Mouse (Mus musculus): ENCODE data around the gene Atp1a2. TPM values are rescaled to one million over a fixed set of nuclear protein-coding genes. Genes with fewer than 3 reads are reported as not detected.

Gene Atp1a2
- polyA plus RNA-seq, 1 experiment from 2014 or later: 12.9 TPM

GRCm38 (mm10) chr1:172327206-172328001, 29.5 kb upstream of the Atp1a2 start:
- Histone ChIP-seq H3K9ac (ENCODE audit: low read length) (no peak overlapping the region), H3K4me2 (ENCODE audit: low read length) (no peak overlapping the region), H3K27ac (ENCODE audit: low read depth, low read length) (no peak overlapping the region), H3K9me3 (replicated peaks; ENCODE audit: control insufficient read depth, low read length) (no peaks in the 10 kb centered on the region), H3K36me3 (ENCODE audit: control insufficient read depth, insufficient read depth, low read length) (peaks cover under 1% of the 10 kb centered on the region; the same call in 1 of the 2 replicates), H3K27me3 (replicated peaks; ENCODE audit: control insufficient read depth, insufficient read depth, low read length) (no peaks in the 10 kb centered on the region), H3K4me1 (ENCODE audit: control insufficient read depth, insufficient read depth, low read length) (peaks cover 17% of the 10 kb centered on the region), H3K4me3 (ENCODE audit: low read depth, low read length) (no peak overlapping the region)
- ATAC-seq: no peak
- DNase-seq (ENCODE audit: low spot score): no peak
- 90% methylated on average over 16 of the region's 16 CpGs for WGBS

- Histone ChIP-seq H3K36me3 (ENCODE audit: control insufficient read depth, insufficient read depth, low read length) (peaks cover 6% of the 10 kb centered on the region; the same call in 1 of the 2 replicates), H3K4me2 (ENCODE audit: low read length) (peak overlapping the region; percentile 78), H3K27ac (ENCODE audit: low read depth, low read length) (no peak overlapping the region), H3K4me3 (ENCODE audit: low read depth, low read length) (peak overlapping the region; percentile 38), H3K27me3 (replicated peaks; ENCODE audit: control insufficient read depth, insufficient read depth, low read length) (no peaks in the 10 kb centered on the region), H3K4me1 (ENCODE audit: control insufficient read depth, insufficient read depth, low read length) (peaks cover 17% of the 10 kb centered on the region), H3K9ac (ENCODE audit: low read length) (peak overlapping the region; percentile 60; the same call in 1 of the 2 replicates), H3K9me3 (replicated peaks; ENCODE audit: control insufficient read depth, low read length) (no peaks in the 10 kb centered on the region)
- no peak for DNase-seq (ENCODE audit: low spot score)
- 58% methylated on average over 11 of the region's 11 CpGs for WGBS
- no peak for ATAC-seq
These were observed 28.8 kb upstream of the Atp1a2 start for GRCm38 (mm10) chr1:172326684-172327083.

GRCm38 (mm10) chr1:172325680-172326535, 28.0 kb upstream of the Atp1a2 start:
- peaks cover 17% of the 10 kb centered on the region for H3K4me1 ChIP-seq (ENCODE audit: control insufficient read depth, insufficient read depth, low read length)

GRCm38 (mm10) chr1:172324725-172325124, 26.9 kb upstream of the Atp1a2 start:
- DNase-seq (ENCODE audit: low spot score): peak; percentile 89
- no peak overlapping the region for H3K27ac ChIP-seq (ENCODE audit: low read depth, low read length)

More at GRCm38 (mm10) chr1:172325680-172326535, 28.0 kb upstream of the Atp1a2 start:
- no peak overlapping the region for H3K27ac ChIP-seq (ENCODE audit: low read depth, low read length)
- peak overlapping the region; percentile 60 for H3K9ac ChIP-seq (ENCODE audit: low read length)
- DNase-seq (ENCODE audit: low spot score) (peak; percentile 78), ATAC-seq (peak; percentile 51)
- H3K36me3 ChIP-seq (ENCODE audit: control insufficient read depth, insufficient read depth, low read length): peaks cover 8% of the 10 kb centered on the region; the same call in 1 of the 2 replicates
- 29% methylated on average over 94 of the region's 94 CpGs for WGBS
- H3K4me2 ChIP-seq (ENCODE audit: low read length): peak overlapping the region; percentile 78
- peak overlapping the region; percentile 38 for H3K4me3 ChIP-seq (ENCODE audit: low read depth, low read length)
- H3K9me3 ChIP-seq (replicated peaks; ENCODE audit: control insufficient read depth, low read length): no peaks in the 10 kb centered on the region
- H3K27me3 ChIP-seq (replicated peaks; ENCODE audit: control insufficient read depth, insufficient read depth, low read length): no peaks in the 10 kb centered on the region

GRCm38 (mm10) chr1:172323801-172324359, 26.0 kb upstream of the Atp1a2 start:
- H3K4me2 ChIP-seq (ENCODE audit: low read length): no peak overlapping the region
- no peaks in the 10 kb centered on the region for H3K9me3 ChIP-seq (replicated peaks; ENCODE audit: control insufficient read depth, low read length)
- H3K36me3 ChIP-seq (ENCODE audit: control insufficient read depth, insufficient read depth, low read length): peaks cover 20% of the 10 kb centered on the region
- H3K9ac ChIP-seq (ENCODE audit: low read length): peak overlapping the region; percentile 9; the same call in 1 of the 2 replicates
- ATAC-seq: no peak
- no peak overlapping the region for H3K27ac ChIP-seq (ENCODE audit: low read depth, low read length)
- peaks cover 9% of the 10 kb centered on the region for H3K4me1 ChIP-seq (ENCODE audit: control insufficient read depth, insufficient read depth, low read length)
- no peaks in the 10 kb centered on the region for H3K27me3 ChIP-seq (replicated peaks; ENCODE audit: control insufficient read depth, insufficient read depth, low read length)
- 58% methylated on average over 6 of the region's 6 CpGs for WGBS
- no peak for DNase-seq (ENCODE audit: low spot score)
- no peak overlapping the region for H3K4me3 ChIP-seq (ENCODE audit: low read depth, low read length)

More at GRCm38 (mm10) chr1:172324725-172325124, 26.9 kb upstream of the Atp1a2 start:
- no peaks in the 10 kb centered on the region for H3K27me3 ChIP-seq (replicated peaks; ENCODE audit: control insufficient read depth, insufficient read depth, low read length)
- no peaks in the 10 kb centered on the region for H3K9me3 ChIP-seq (replicated peaks; ENCODE audit: control insufficient read depth, low read length)
- ATAC-seq: peak; percentile 53
- WGBS: 12% methylated on average over 7 of the region's 7 CpGs
- no peak overlapping the region for H3K4me3 ChIP-seq (ENCODE audit: low read depth, low read length)
- peaks cover 17% of the 10 kb centered on the region for H3K4me1 ChIP-seq (ENCODE audit: control insufficient read depth, insufficient read depth, low read length)
- peaks cover 13% of the 10 kb centered on the region; the same call in 1 of the 2 replicates for H3K36me3 ChIP-seq (ENCODE audit: control insufficient read depth, insufficient read depth, low read length)
- H3K4me2 ChIP-seq (ENCODE audit: low read length): no peak overlapping the region
- no peak overlapping the region for H3K9ac ChIP-seq (ENCODE audit: low read length)

- H3K4me1 ChIP-seq (ENCODE audit: control insufficient read depth, insufficient read depth, low read length): peaks cover 10% of the 10 kb centered on the region
- ATAC-seq (no peak), DNase-seq (ENCODE audit: low spot score) (no peak)
- H3K9me3 ChIP-seq (replicated peaks; ENCODE audit: control insufficient read depth, low read length): no peaks in the 10 kb centered on the region
- WGBS: 14% methylated on average over 5 of the region's 5 CpGs
- no peak overlapping the region for H3K4me3 ChIP-seq (ENCODE audit: low read depth, low read length)
- H3K27me3 ChIP-seq (replicated peaks; ENCODE audit: control insufficient read depth, insufficient read depth, low read length): no peaks in the 10 kb centered on the region
- H3K4me2 ChIP-seq (ENCODE audit: low read length): no peak overlapping the region
- H3K36me3 ChIP-seq (ENCODE audit: control insufficient read depth, insufficient read depth, low read length): peaks cover 26% of the 10 kb centered on the region
- peak overlapping the region; percentile 7; the same call in 1 of the 2 replicates for H3K9ac ChIP-seq (ENCODE audit: low read length)
- no peak overlapping the region; the same call in 1 of the 2 replicates for H3K27ac ChIP-seq (ENCODE audit: low read depth, low read length)
These were observed 25.4 kb upstream of the Atp1a2 start for GRCm38 (mm10) chr1:172323298-172323697.

- H3K27ac ChIP-seq (ENCODE audit: low read depth, low read length): peak overlapping the region; percentile 27; the same call in 1 of the 2 replicates
- ATAC-seq: no peak
These were observed 24.9 kb upstream of the Atp1a2 start for GRCm38 (mm10) chr1:172322725-172323124.

GRCm38 (mm10) chr1:172319921-172320411, 22.1 kb upstream of the Atp1a2 start:
- peaks cover 49% of the 10 kb centered on the region for H3K36me3 ChIP-seq (ENCODE audit: control insufficient read depth, insufficient read depth, low read length)
- no peak overlapping the region for H3K4me2 ChIP-seq (ENCODE audit: low read length)
- H3K4me1 ChIP-seq (ENCODE audit: control insufficient read depth, insufficient read depth, low read length): peaks cover 26% of the 10 kb centered on the region
- no peak overlapping the region for H3K9ac ChIP-seq (ENCODE audit: low read length)
- ATAC-seq: peak; percentile 64
- no peak overlapping the region for H3K4me3 ChIP-seq (ENCODE audit: low read depth, low read length)
- no peaks in the 10 kb centered on the region for H3K27me3 ChIP-seq (replicated peaks; ENCODE audit: control insufficient read depth, insufficient read depth, low read length)
- DNase-seq (ENCODE audit: low spot score): peak; percentile 78
- 15% methylated on average over 5 of the region's 5 CpGs for WGBS
- H3K9me3 ChIP-seq (replicated peaks; ENCODE audit: control insufficient read depth, low read length): no peaks in the 10 kb centered on the region
- H3K27ac ChIP-seq (ENCODE audit: low read depth, low read length): peak overlapping the region; percentile 74; the same call in 1 of the 2 replicates

More at GRCm38 (mm10) chr1:172322725-172323124, 24.9 kb upstream of the Atp1a2 start:
- 44% methylated on average over 13 of the region's 13 CpGs for WGBS
- DNase-seq (ENCODE audit: low spot score): no peak
- H3K9ac ChIP-seq (ENCODE audit: low read length): peak overlapping the region; percentile 7; the same call in 1 of the 2 replicates
- H3K4me3 ChIP-seq (ENCODE audit: low read depth, low read length): no peak overlapping the region
- H3K27me3 ChIP-seq (replicated peaks; ENCODE audit: control insufficient read depth, insufficient read depth, low read length): no peaks in the 10 kb centered on the region
- peaks cover 15% of the 10 kb centered on the region for H3K4me1 ChIP-seq (ENCODE audit: control insufficient read depth, insufficient read depth, low read length)
- no peak overlapping the region for H3K4me2 ChIP-seq (ENCODE audit: low read length)
- H3K36me3 ChIP-seq (ENCODE audit: control insufficient read depth, insufficient read depth, low read length): peaks cover 31% of the 10 kb centered on the region
- H3K9me3 ChIP-seq (replicated peaks; ENCODE audit: control insufficient read depth, low read length): no peaks in the 10 kb centered on the region
